19 mouse cellular contexts compared by ENCODE assay signal in genomic region chr5:97983375-97983774, GRCm38 (mm10). TPM values are rescaled to one million over a fixed set of nuclear protein-coding genes. Genes with fewer than 3 reads are reported as not detected.
DNase-seq lines count a peak whose midpoint lies in the region; ATAC-seq and TF ChIP-seq lines count a peak whose summit lies in the region.
"Had no signal": no experiment of that assay in that cellular context is flagged by ENCODE, and none has a peak within 500 bp of the region (broad histone marks: within the 10 kb centered on the region; RNA-seq: fewer than 3 reads in every experiment).

No protein-coding gene starts in this region.

- no peak for TF ChIP-seq EP300 in CH12.LX (IDR thresholded peaks at IDR 0.05; ENCODE audit: low read length)

- H3K27me3 ChIP-seq in heart, embryonic 15.5 days, result no peaks in the 10 kb centered on the region
- no peaks in the 10 kb centered on the region for H3K27me3 ChIP-seq in CH12.LX (replicated peaks)
- H3K27me3 ChIP-seq: forebrain, embryonic 12.5 days; heart, embryonic 12.5 days; kidney, embryonic 15.5 days; limb, embryonic 13.5 days; midbrain, embryonic 15.5 days had no signal

- H3K36me3 ChIP-seq in heart, embryonic 15.5 days, result peaks cover 5% of the 10 kb centered on the region; the same call in 1 of the 2 replicates
- H3K36me3 ChIP-seq in CH12.LX (replicated peaks in 1 of 2; ENCODE audit: control insufficient read depth in 1 of 2, insufficient read depth in 1 of 2, low read length in 1 of 2), result peaks cover 2 to 11% of the 10 kb centered on the region in 2 experiments
- H3K36me3 ChIP-seq: midbrain, embryonic 15.5 days had no signal

- ATAC-seq in heart, embryonic 15.5 days (replicated peaks; ENCODE audit: insufficient number of reproducible peaks, insufficient read depth, low FRiP score, low read depth), result no peak
- peak; percentile 54; the same call in 1 of the 2 replicates for ATAC-seq in megakaryocyte progenitor cell, adult 5-6 weeks (replicated peaks; ENCODE audit: poor library complexity)
- ATAC-seq: intestine, embryonic 16.5 days; midbrain, embryonic 15.5 days had no signal

- H3K9me3 ChIP-seq in heart, embryonic 15.5 days (replicated peaks), result no peaks in the 10 kb centered on the region
- H3K9me3 ChIP-seq in CH12.LX (replicated peaks; ENCODE audit: low read length), result no peaks in the 10 kb centered on the region
- H3K9me3 ChIP-seq: forebrain, embryonic 12.5 days; heart, embryonic 12.5 days; kidney, embryonic 15.5 days; limb, embryonic 13.5 days; midbrain, embryonic 15.5 days had no signal

- in situ Hi-C loops in CH12.LX (cut with MboI; ENCODE audit: low pct_ligation_motif_present, low pct_unique_long_range_greater_than_20kb, low sequenced_read_pairs), result no loop called here

- peaks cover 28% of the 10 kb centered on the region for H3K4me1 ChIP-seq in heart, embryonic 15.5 days (replicated peaks)
- no peaks in the 10 kb centered on the region for H3K4me1 ChIP-seq in CH12.LX (ENCODE audit: control insufficient read depth in 1 of 2, insufficient read depth in 2 of 2)
- H3K4me1 ChIP-seq: kidney, embryonic 15.5 days had no signal

- 0 out of 2 replicates have a peak overlapping the region, but pooled peaks have one; percentile 21 for H3K27ac ChIP-seq in heart, embryonic 15.5 days
- no peak overlapping the region for H3K27ac ChIP-seq in CH12.LX (ENCODE audit: insufficient read depth, low read depth)
- H3K27ac ChIP-seq: forebrain, embryonic 12.5 days; kidney, embryonic 15.5 days; layer of hippocampus, adult 2 months; limb, embryonic 13.5 days; liver, embryonic 14.5 days; midbrain, embryonic 15.5 days had no signal

- 89% methylated on average over 9 of the region's 9 CpGs for WGBS in heart, embryonic 15.5 days

- H3K4me3 ChIP-seq in heart, embryonic 15.5 days, result no peak overlapping the region
- no peak overlapping the region for H3K4me3 ChIP-seq in CH12.LX (replicated peaks in 1 of 3; ENCODE audit: low read depth in 2 of 3, low read length in 2 of 3, poor library complexity in 1 of 3)
- H3K4me3 ChIP-seq: forebrain, embryonic 12.5 days; heart, embryonic 12.5 days; kidney, embryonic 15.5 days; layer of hippocampus, adult 2 months; limb, embryonic 13.5 days; midbrain, embryonic 15.5 days had no signal

- no peak for TF ChIP-seq CTCF in CH12.LX (conservative IDR thresholded peaks at IDR 0.05 in 1 of 2, IDR thresholded peaks at IDR 0.05 in 1 of 2; ENCODE audit: low read depth in 2 of 2, low read length in 2 of 2)

- DNase-seq in heart, adult 11 months, result no peak
- DNase-seq in CH12.LX (ENCODE audit: extremely low read depth), result no peak
- DNase-seq in thymus, postnatal 14 days, result peak; percentile 75
- DNase-seq in frontal cortex, postnatal 10 days (ENCODE audit: low spot score in 2 of 2), result no peak
- DNase-seq in kidney, postnatal 36 days, result no peak
- DNase-seq in frontal cortex, postnatal 25 days (ENCODE audit: low spot score in 2 of 2), result no peak
- DNase-seq: cerebellum, adult 9-11 months; embryo, embryonic 11 days; right cerebral cortex, adult 18-20 months had no signal

- H3K79me2 ChIP-seq in CH12.LX (replicated peaks; ENCODE audit: control insufficient read depth, extremely low read depth, insufficient read depth, poor library complexity, severe bottlenecking), result no peaks in the 10 kb centered on the region

- TF ChIP-seq POLR2A in CH12.LX (IDR thresholded peaks at IDR 0.05; ENCODE audit: low read depth, low read length), result no peak

- dilution Hi-C loops in CH12.LX (cut with MboI; ENCODE audit: extremely low pct_ligation_motif_present, extremely low pct_unique_long_range_greater_than_20kb, low sequenced_read_pairs), result no loop called here

- H3K4me2 ChIP-seq in heart, embryonic 15.5 days, result no peak overlapping the region
- no peak overlapping the region for H3K4me2 ChIP-seq in CH12.LX (ENCODE audit: insufficient read depth, low read depth, poor library complexity, severe bottlenecking)
- H3K4me2 ChIP-seq: forebrain, embryonic 12.5 days; heart, embryonic 12.5 days; kidney, embryonic 15.5 days; limb, embryonic 13.5 days; midbrain, embryonic 15.5 days had no signal

- no peak overlapping the region for H3K9ac ChIP-seq in heart, embryonic 15.5 days
- H3K9ac ChIP-seq in CH12.LX (ENCODE audit: insufficient read depth, low read depth), result no peak overlapping the region
- H3K9ac ChIP-seq: forebrain, embryonic 12.5 days; heart, embryonic 12.5 days; kidney, embryonic 15.5 days; limb, embryonic 13.5 days; liver, embryonic 14.5 days; midbrain, embryonic 15.5 days had no signal

- TF ChIP-seq RAD21 in CH12.LX (IDR thresholded peaks at IDR 0.05; ENCODE audit: low read depth, low read length), result no peak

TF ChIP-seq in CH12.LX, 34 proteins besides CTCF, POLR2A, EP300 and RAD21:
- no peak for TF ChIP-seq MAFK (IDR thresholded peaks at IDR 0.05; ENCODE audit: insufficient replicate concordance, low read length)
- peak; percentile 63 for TF ChIP-seq BHLHE40 (IDR thresholded peaks at IDR 0.05; ENCODE audit: low read depth, low read length)
- TF ChIP-seq NRF1 (IDR thresholded peaks at IDR 0.05; ENCODE audit: low read depth, low read length), result no peak

RNA-seq across cellular contexts. Expression of gene Antxr2, which starts 47.5 kb away (rescaled TPM):
- polyA plus RNA-seq in heart, embryonic 15.5 days (2015; fragmentation: Nextera tagmentation; extraction: Ambion mirVana), result 52.2 and 56.1 TPM in 2 replicates
- 3.6 and 4.8 TPM in 2 replicates for total RNA-seq in CH12.LX (2012; rRNA removed)
- 3.9 and 4.5 TPM in 2 replicates for total RNA-seq in CH12.LX (2014; rRNA removed)
- polyA plus RNA-seq in CH12.LX (2012; ENCODE audit: insufficient read length, low read depth), result 4.0 and 6.4 TPM in 2 replicates
- 5.2 and 7.5 TPM in 2 replicates for total RNA-seq in megakaryocyte progenitor cell, adult 5-6 weeks (2015)
- 4.8 and 7.6 TPM in 2 replicates for total RNA-seq in megakaryocyte progenitor cell, adult 5-6 weeks (2017)
